Mouse (Mus musculus): Measurements from ENCODE around the gene Nav2.

DNA sequence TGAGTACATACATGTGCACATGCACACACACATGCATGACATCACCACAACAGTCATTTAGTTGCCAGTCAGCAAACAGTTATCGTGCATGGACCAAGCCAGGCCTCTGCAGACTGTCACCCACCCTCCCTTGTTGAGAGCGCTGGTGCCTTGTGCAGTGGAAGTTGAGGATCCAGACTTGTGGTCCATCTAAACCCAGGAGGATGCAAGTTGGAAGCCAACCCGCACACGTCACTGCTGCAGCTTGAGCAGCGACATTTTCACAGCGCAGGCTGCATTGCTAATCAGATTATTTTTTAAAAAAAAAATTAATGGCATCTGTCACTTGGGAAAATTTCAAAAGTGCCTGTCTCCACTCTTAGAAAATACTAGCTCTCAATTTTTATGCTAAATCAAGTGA, 106.8 kb downstream of the Nav2 start:
- no peak for TF ChIP-seq RAD21 (IDR thresholded peaks at IDR 0.05; ENCODE audit: low read depth, low read length)
- TF ChIP-seq CTCF (IDR thresholded peaks at IDR 0.05 in 2 of 3, conservative IDR thresholded peaks at IDR 0.05 in 1 of 3; ENCODE audit: control insufficient read depth in 1 of 3, insufficient read depth in 1 of 3, low read depth in 2 of 3, low read length in 3 of 3, poor library complexity in 1 of 3, severe bottlenecking in 1 of 3) = no peak
- no peak for TF ChIP-seq USF2 (IDR thresholded peaks at IDR 0.05; ENCODE audit: borderline replicate concordance in 1 of 2, insufficient read depth in 1 of 2, low read depth in 1 of 2, low read length in 2 of 2)
- TF ChIP-seq TCF12 (IDR thresholded peaks at IDR 0.05; ENCODE audit: low read depth, low read length) = no peak
- TF ChIP-seq EP300 (IDR thresholded peaks at IDR 0.05; ENCODE audit: low read depth in 1 of 2, low read length in 2 of 2) = no peak
- no peak for TF ChIP-seq E2F4 (IDR thresholded peaks at IDR 0.05; ENCODE audit: borderline replicate concordance, low read depth, low read length)
- no peak for TF ChIP-seq CHD2 (IDR thresholded peaks at IDR 0.05; ENCODE audit: low read length)
- TF ChIP-seq POLR2A (IDR thresholded peaks at IDR 0.05; ENCODE audit: control insufficient read depth in 1 of 2, insufficient read depth in 1 of 2, low read depth in 1 of 2, low read length in 2 of 2, poor library complexity in 1 of 2) = no peak
- no peak for TF ChIP-seq MAX (IDR thresholded peaks at IDR 0.05; ENCODE audit: low read length)
- no peak for TF ChIP-seq RCOR1 (IDR thresholded peaks at IDR 0.05; ENCODE audit: low read depth, low read length)
- TF ChIP-seq ZMIZ1 (IDR thresholded peaks at IDR 0.05; ENCODE audit: low read depth, low read length) = no peak
- TF ChIP-seq GATA1 (IDR thresholded peaks at IDR 0.05; ENCODE audit: low read depth, low read length) = no peak
- TF ChIP-seq MEF2A (IDR thresholded peaks at IDR 0.05; ENCODE audit: extremely low read depth, insufficient replicate concordance, low read depth, low read length, poor library complexity, severe bottlenecking) = no peak

Measured in MEL (cell line).